ENCODE assay signal across 8 mouse cellular contexts in the genomic region with DNA sequence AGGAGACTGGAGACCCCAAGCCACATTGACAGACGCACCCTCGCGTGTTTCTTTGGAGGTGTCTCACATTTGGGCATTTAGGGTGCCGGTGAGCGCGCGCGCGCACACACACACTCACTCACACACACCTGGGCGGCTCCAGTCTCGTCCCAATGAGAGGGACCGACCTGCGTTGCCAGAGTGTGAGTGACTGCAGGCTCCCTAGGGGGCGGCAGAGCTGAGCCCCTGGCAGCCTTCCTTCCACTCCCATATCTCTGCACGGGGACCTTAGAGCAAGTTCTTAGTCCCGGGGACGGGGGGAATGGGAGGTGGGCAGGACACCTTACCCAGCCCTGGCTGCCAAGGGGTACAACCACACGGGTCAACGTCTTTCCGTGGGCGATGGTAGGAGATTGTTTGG. TPM values are rescaled to one million over a fixed set of nuclear protein-coding genes. Genes with fewer than 3 reads are reported as not detected.
A peak's percentile ranks its signal among the peaks of the same experiment; 100 is the strongest.
DNase-seq lines count a peak whose midpoint lies in the region; ATAC-seq and TF ChIP-seq lines count a peak whose summit lies in the region.

No protein-coding gene starts in this region.

- no peaks in the 10 kb centered on the region for H3K9me3 ChIP-seq in hindbrain, embryonic 14.5 days (ENCODE audit: control insufficient read depth, low read length)
- no peaks in the 10 kb centered on the region for H3K9me3 ChIP-seq in liver, embryonic 13.5 days (replicated peaks)
- no peaks in the 10 kb centered on the region for H3K9me3 ChIP-seq in stomach, embryonic 14.5 days (ENCODE audit: control insufficient read depth, low read depth, low read length)

- no peaks in the 10 kb centered on the region for H3K79me2 ChIP-seq in heart, adult 2 months (replicated peaks; ENCODE audit: control insufficient read depth, insufficient read depth, low read length)

- H3K27ac ChIP-seq in heart, adult 2 months = no peak overlapping the region
- H3K27ac ChIP-seq in hindbrain, embryonic 14.5 days = no peak overlapping the region
- no peak overlapping the region for H3K27ac ChIP-seq in liver, embryonic 13.5 days
- H3K27ac ChIP-seq in stomach, embryonic 14.5 days (ENCODE audit: low read length) = no peak overlapping the region

- WGBS in heart, adult 2 months = under 1% methylated on average over 21 of the region's 21 CpGs
- 1% methylated on average over 21 of the region's 21 CpGs for WGBS in hindbrain, embryonic 14.5 days
- under 1% methylated on average over 21 of the region's 21 CpGs for WGBS in liver, embryonic 13.5 days (ENCODE audit: insufficient replicate concordance)
- WGBS in stomach, embryonic 14.5 days = 0% methylated on average over 21 of the region's 21 CpGs

- TF ChIP-seq CTCF in heart, adult 2 months (IDR thresholded peaks at IDR 0.05) = peak; percentile 57

- H3K4me1 ChIP-seq in heart, adult 2 months (ENCODE audit: control insufficient read depth, insufficient read depth, low read length) = no peaks in the 10 kb centered on the region
- peaks cover 12% of the 10 kb centered on the region; the same call in 1 of the 2 replicates for H3K4me1 ChIP-seq in hindbrain, embryonic 14.5 days (replicated peaks; ENCODE audit: control insufficient read depth, insufficient read depth, low read length)
- peaks cover 20% of the 10 kb centered on the region for H3K4me1 ChIP-seq in liver, embryonic 13.5 days (replicated peaks)
- H3K4me1 ChIP-seq in stomach, embryonic 14.5 days (ENCODE audit: control insufficient read depth, insufficient read depth, low read length) = peaks cover 11% of the 10 kb centered on the region; the same call in 1 of the 2 replicates

- H3K4me2 ChIP-seq in hindbrain, embryonic 14.5 days (replicated peaks) = no peak overlapping the region
- no peak overlapping the region for H3K4me2 ChIP-seq in liver, embryonic 13.5 days
- 0 out of 2 replicates have a peak overlapping the region, but pooled peaks have one; percentile 6 for H3K4me2 ChIP-seq in stomach, embryonic 14.5 days (replicated peaks; ENCODE audit: low read depth, low read length)

- peak in 1 of 2 experiments; percentile 22 for DNase-seq in heart, adult 2 months
- no peak for DNase-seq in heart, adult 11 months
- DNase-seq in embryo, embryonic 10 days (ENCODE audit: low spot score) = peak; percentile 76
- DNase-seq in hindbrain, embryonic 14.5 days (ENCODE audit: low spot score) = no peak
- no peak for DNase-seq in liver, embryonic 13.5 days
- DNase-seq in frontal cortex, postnatal 36 days (ENCODE audit: low spot score in 2 of 2) = no peak
- no peak for DNase-seq in natural killer cell, adult 2 months (ENCODE audit: low spot score in 2 of 2)

- intact Hi-C loops in heart, adult 2 months (cut with DNase I) = no loop called here

- H3K9ac ChIP-seq in heart, adult 2 months (ENCODE audit: low read depth, low read length) = no peak overlapping the region
- H3K9ac ChIP-seq in hindbrain, embryonic 14.5 days = no peak overlapping the region
- H3K9ac ChIP-seq in liver, embryonic 13.5 days = no peak overlapping the region
- H3K9ac ChIP-seq in stomach, embryonic 14.5 days (replicated peaks; ENCODE audit: low read depth, low read length) = no peak overlapping the region

- TF ChIP-seq EP300 in heart, adult 2 months (IDR thresholded peaks at IDR 0.05; ENCODE audit: insufficient read depth, low read depth, low read length) = no peak

- H3K36me3 ChIP-seq in heart, adult 2 months (ENCODE audit: control insufficient read depth, insufficient read depth, low read length) = no peaks in the 10 kb centered on the region
- no peaks in the 10 kb centered on the region for H3K36me3 ChIP-seq in hindbrain, embryonic 14.5 days (replicated peaks; ENCODE audit: control insufficient read depth, insufficient read depth)
- H3K36me3 ChIP-seq in liver, embryonic 13.5 days = no peaks in the 10 kb centered on the region
- no peaks in the 10 kb centered on the region for H3K36me3 ChIP-seq in stomach, embryonic 14.5 days (ENCODE audit: control insufficient read depth, insufficient read depth, low read length)

- no peak for TF ChIP-seq POLR2A in heart, adult 2 months (IDR thresholded peaks at IDR 0.05; ENCODE audit: insufficient read depth, low read depth, low read length)

- ATAC-seq in hindbrain, embryonic 14.5 days (ENCODE audit: low FRiP score) = 0 out of 2 replicates have a peak, but pooled peaks have one; percentile 32
- 0 out of 2 replicates have a peak, but pooled peaks have one; percentile 25 for ATAC-seq in liver, embryonic 13.5 days (ENCODE audit: low read depth)
- peak; percentile 74 for ATAC-seq in stomach, embryonic 14.5 days (ENCODE audit: insufficient number of reproducible peaks, insufficient read depth, low FRiP score, low read depth)

- peaks cover 48% of the 10 kb centered on the region for H3K27me3 ChIP-seq in heart, adult 2 months (ENCODE audit: control insufficient read depth, insufficient read depth, low read length)
- H3K27me3 ChIP-seq in hindbrain, embryonic 14.5 days (ENCODE audit: control insufficient read depth, insufficient read depth, low read length) = peaks cover 97% of the 10 kb centered on the region
- H3K27me3 ChIP-seq in liver, embryonic 13.5 days = peaks cover 97% of the 10 kb centered on the region
- peaks cover 65% of the 10 kb centered on the region for H3K27me3 ChIP-seq in stomach, embryonic 14.5 days (ENCODE audit: control insufficient read depth, insufficient read depth, low read length)

- H3K4me3 ChIP-seq in heart, adult 2 months = no peak overlapping the region
- H3K4me3 ChIP-seq in hindbrain, embryonic 14.5 days (replicated peaks; ENCODE audit: low read length) = no peak overlapping the region
- H3K4me3 ChIP-seq in liver, embryonic 13.5 days (replicated peaks) = no peak overlapping the region
- no peak overlapping the region for H3K4me3 ChIP-seq in stomach, embryonic 14.5 days (ENCODE audit: low read depth, low read length)

RNA-seq across cellular contexts. Expression of gene Tfap2c, which starts 2.3 kb away (rescaled TPM):
- not detected for total RNA-seq in heart, adult 2 months (2021)
- not detected in 2 replicates for polyA plus RNA-seq in heart, adult 2 months (2012; rRNA removed)
- 0.28 and 0.30 TPM in 2 replicates for polyA plus RNA-seq in hindbrain, embryonic 14.5 days (2014; fragmentation: Nextera tagmentation; extraction: Ambion mirVana)
- not detected in 2 replicates for polyA plus RNA-seq in liver, embryonic 13.5 days (2015; fragmentation: Nextera tagmentation; extraction: Ambion mirVana)
- 5.6 TPM in 2 replicates for polyA plus RNA-seq in stomach, embryonic 14.5 days (2014; fragmentation: Nextera tagmentation; extraction: Ambion mirVana)
